Mouse (Mus musculus) MN1 (cell line): Measurements from ENCODE around the gene Tnfrsf12a.
A peak's percentile ranks its signal among the peaks of the same experiment; 100 is the strongest.

Experiments used
- DNase-seq: peaks from one replicate; pipeline ENCODE4 v3.0.0-alpha.2; 2016; ENCODE audit warnings: low spot score

Gene Tnfrsf12a

DNA sequence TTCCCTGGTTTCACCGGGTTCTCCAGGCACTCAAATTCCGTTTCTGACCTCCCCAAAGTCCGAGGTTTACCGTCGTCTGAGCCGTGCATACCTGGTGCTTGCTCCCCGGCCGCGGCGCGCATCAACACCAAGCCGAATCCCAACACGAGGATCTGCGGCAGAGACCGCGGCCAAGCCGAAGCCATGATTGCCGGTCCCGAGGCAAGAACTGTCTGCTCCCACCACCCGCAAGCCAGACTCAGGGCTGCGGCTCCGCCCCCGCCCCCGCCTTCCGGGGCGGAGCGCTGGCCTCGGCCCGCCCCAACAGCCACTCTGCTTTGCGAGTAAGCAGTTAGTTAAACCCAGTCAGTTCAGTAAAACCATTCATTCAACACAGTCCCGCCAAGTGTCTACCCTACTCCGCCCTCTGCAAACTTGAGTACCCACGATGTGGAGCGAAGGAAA, at the start of gene Tnfrsf12a:
Tnfrsf12a (minus strand) TSS at position 233 of the 444 bp plus-strand sequence.
- DNase-seq = peak; percentile 90

DNA sequence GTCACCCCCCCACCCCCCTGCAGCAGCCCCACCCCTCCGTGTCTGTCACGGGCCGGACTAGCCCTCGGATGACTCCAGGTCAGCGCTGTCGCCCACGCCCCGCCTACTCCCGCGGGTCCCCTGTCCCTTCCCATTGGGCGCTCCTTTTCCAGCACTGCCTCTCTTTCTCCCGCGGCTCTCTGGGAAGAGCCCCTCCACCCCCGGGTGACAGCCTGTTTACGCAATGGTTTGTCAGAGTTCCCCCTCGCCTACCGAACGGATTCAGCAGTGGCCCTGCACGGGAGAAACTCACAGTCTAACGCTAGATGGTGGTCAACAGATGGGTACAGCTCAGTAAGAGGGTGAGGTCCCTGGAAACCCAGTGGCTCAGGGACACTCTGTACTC, 49.5 kb upstream of the Tnfrsf12a start:
- DNase-seq = peak; percentile 91

- peak; percentile 97 for DNase-seq
These were observed 48.9 kb upstream of the Tnfrsf12a start, which contains the start of gene Pkmyt1 for GRCm38 (mm10) chr17:23725999-23726757. TSS of gene Pkmyt1 (plus strand) at chr17:23726336.

- peak; percentile 31 for DNase-seq
These were observed 48.2 kb upstream of the Tnfrsf12a start for GRCm38 (mm10) chr17:23725477-23725876.

- no peak for DNase-seq
These were observed 45.3 kb upstream of the Tnfrsf12a start, which contains the start of gene 1520401A03Rik for GRCm38 (mm10) chr17:23722376-23723125. TSS of gene 1520401A03Rik (minus strand) at chr17:23722783.

GRCm38 (mm10) chr17:23721886-23722285, 44.6 kb upstream of the Tnfrsf12a start:
- DNase-seq = no peak

DNA sequence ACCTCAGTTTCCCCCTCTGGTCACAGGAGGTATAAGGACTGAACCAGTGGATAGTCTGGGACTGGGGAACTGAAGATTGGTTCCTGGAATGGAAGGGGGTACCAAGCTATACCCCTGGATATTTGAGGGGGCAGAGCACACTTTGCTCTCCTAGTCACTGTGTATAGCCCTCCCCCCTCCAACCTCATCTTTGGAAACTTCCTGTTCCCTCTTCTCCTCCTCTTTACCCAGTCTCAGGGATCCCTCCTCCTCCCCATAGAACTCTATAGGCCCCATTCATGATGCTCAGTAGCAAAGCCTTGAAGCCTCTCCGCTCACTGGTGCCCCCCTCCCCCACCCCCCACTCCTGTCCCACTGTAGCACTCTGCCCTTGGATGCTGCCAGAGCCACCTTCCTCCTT, 42.2 kb upstream of the Tnfrsf12a start:
- DNase-seq = no peak

DNA sequence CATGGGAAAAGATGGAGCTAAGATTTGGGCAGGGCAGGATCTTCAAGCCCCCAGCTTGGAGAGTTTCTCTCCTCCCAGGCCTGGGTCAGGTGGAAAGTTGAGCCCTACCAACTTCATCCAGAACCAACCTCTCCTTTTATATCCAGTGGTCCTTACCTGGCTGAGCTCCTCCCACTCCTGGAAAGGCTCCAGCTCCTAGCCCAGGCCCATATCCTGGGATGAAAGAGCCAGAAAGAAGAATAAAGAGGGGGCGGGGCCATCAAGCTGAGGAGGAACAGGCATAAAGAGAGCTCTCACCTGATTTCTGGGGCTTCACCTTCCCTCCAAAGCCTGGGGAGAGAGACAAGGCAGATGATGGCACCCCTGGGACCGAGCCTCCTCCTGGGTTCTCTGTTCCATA, 39.7 kb upstream of the Tnfrsf12a start:
- DNase-seq = no peak

DNA sequence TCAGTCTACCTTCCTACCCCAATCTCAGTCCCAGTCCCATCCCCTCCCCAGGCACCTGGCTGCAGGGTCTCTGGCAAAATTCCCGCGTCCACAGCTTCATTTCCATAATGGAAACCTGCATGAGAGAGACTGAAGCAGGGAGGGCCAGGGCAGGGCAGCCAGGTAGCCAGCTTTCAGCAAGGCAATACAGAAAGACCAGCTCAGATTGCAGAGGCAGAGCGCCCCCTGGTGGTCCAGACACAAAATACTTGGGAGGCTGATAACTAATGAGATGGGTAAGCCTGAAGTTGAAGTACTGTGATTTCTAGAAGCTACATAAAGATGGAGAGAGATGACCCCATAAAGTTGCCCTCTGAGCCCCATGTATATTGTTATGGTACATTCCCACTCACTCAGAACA, 28.9 kb upstream of the Tnfrsf12a start:
- peak; percentile 86 for DNase-seq

GRCm38 (mm10) chr17:23705525-23706104, 28.3 kb upstream of the Tnfrsf12a start:
- DNase-seq = no peak

DNA sequence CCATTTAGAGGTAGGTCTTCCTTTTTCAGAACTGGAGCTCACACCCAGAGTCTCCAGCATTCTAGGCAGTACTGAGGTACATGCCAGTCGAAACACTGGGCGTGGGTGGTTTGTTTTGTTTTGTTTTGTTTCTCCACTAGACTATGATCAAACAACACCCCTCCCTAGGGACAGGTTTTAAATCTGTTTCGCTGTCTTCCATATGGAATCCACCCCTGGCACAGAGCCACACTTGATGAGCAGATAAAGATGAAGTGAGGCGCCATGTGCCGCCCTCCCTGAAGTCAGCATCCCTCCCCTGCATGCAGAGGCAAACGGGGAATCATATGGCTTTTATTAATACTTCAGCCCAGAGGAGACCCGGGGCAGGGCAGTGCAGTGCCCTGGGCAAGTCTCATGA, 27.5 kb upstream of the Tnfrsf12a start:
- peak; percentile 86 for DNase-seq

DNA sequence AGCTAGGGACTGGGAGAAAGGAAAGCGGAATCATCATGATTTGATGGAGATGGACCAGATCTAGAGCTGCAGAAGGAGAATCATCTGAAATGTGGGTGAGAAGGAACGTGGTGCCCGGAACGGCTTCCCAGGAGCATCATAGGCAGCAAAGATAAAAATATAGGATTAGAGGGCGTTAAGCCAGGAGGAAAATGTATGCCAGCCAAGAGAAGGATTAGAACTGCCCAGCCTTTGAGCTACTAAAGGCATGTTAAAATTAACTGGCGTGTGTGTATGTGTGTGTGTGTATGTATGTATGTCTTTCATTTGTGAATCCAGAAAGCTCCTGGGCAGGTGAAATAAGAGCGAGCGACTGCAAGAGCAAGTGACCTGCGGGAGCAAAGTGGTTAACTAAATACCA, 26.0 kb upstream of the Tnfrsf12a start:
- no peak for DNase-seq

DNA sequence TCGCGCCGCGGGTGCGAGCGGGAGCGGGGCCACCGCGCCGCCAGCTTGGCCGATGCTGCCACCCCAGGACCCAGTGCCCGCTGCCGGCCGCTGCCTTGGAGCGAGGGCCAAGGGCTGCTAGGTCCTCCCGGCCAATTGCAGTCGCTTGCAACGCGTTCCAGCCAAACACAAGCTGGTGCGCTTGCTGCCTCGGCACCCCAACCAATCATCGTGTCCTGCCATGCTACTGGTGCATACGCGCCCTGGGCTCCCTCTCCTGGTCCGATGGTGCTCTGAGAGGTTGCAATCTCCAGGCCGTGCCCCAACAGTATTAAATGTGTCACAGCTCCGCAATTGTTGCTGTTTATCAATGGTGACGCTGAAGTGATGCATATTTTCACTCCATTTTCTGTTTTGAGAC, 22.8 kb upstream of the Tnfrsf12a start:
- DNase-seq = peak; percentile 97

DNA sequence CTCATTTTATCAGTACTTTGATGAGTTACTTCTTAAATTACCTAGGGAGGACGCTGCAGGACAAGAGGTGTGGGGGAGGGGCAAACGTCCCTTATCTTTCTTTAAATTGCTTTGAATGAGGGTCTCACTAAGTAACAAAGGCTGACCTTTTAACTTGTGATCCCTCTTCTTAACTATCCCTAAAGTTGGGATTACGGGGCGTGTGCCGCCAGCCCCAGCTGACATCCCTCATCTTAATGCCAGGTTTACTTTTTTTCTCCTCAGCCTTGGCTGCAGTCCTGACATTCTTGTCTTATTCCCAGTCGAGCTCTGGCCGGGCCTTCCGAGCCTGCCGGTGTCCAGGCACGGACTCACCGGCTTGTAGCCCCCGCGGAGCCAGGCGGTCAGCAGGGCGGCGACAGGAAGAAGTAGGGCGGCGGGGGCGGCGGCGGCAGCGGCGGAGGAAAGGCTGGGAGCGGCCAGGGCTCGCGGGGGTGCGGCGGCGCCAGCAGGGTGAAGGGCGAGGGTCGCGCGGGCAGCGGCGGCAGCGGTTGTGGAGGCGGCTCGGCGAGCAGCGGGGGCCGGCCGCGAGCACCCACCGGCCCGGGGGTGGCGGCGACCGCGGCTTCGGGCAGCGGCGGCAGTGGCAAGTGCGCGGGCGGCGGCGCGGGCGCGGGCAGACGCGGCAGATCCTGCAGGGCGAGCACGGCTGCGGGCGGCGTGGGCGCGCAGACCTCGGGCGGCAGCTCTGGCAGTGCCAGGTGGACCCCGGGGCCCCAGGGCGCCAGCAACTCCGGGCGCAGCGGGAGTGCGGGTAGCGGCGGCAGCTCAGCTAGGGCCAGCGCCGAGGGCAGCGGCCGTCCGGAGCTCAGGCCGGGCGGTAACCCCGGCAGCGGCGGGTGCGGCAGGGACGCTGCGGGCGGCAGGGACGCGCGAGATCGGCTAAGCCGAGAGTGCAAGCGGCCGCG, 22.1 kb upstream of the Tnfrsf12a start:
- DNase-seq = peak; percentile 61

- no peak for DNase-seq
These were observed 18.5 kb upstream of the Tnfrsf12a start for GRCm38 (mm10) chr17:23695801-23696200.

DNA sequence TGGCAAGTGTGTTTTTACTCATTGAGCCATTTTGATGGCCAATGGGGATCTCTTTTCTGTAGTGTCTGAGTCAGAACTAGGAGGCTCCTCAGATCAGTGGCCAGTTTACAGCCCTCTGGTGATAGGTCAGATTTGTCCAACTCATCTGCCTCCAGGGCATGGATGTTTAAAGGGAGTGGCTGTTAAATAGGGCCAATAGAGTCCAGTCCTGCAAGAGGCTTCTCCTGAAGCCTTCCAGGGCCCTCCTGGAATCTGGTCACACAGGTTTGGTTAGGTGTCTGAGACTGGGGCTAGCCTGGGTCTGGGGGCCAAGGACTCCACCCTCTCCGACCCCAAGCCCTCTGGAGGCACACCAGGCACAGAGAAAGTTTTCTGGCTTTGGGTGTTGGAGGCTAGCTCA, 17.2 kb upstream of the Tnfrsf12a start:
- no peak for DNase-seq

DNA sequence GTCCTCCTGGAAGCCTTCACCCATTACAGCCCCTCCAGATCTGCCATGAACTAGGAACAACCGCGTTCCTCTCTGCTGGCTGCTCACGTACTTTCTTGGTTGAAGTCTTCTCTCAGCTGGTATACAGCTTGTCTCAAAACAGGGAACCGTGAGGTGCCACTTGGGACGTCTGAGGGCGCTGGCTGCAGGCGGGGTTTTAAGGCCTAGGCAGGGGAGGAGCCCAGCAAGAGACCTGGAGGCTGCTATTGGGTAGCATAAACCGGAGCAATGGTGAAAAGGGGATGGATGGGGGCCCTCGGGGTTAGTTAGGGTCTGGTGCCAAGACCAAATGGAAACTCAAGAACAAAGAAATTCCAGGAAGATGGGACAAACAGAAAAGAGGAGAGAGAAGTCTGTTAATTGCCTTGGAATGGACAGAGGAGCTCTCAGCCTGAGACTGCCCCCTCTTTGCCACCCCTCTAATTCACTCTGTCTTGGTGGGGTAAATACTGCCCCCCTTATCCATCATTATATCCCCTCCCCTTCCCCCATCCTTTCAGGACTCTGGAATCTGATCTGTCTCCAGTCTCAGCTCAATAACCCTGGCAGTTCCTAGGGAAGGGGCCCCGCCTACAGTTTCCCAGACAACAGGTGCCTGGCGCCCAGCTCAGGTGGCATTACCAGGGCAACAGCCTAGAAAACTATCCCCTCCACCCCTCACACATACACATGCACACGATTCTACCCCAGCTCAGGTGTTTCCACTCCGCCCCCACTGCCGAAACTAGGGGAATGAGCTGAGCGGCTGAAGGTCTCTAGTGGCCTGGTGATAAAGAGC, 6.8 kb upstream of the Tnfrsf12a start, which contains the start of gene Cldn9:
Cldn9 (minus strand) TSS at position 171 of the 817 bp plus-strand sequence.
- DNase-seq = no peak

- DNase-seq = peak; percentile 51
These were observed 6.0 kb upstream of the Tnfrsf12a start for GRCm38 (mm10) chr17:23683226-23683625.

DNA sequence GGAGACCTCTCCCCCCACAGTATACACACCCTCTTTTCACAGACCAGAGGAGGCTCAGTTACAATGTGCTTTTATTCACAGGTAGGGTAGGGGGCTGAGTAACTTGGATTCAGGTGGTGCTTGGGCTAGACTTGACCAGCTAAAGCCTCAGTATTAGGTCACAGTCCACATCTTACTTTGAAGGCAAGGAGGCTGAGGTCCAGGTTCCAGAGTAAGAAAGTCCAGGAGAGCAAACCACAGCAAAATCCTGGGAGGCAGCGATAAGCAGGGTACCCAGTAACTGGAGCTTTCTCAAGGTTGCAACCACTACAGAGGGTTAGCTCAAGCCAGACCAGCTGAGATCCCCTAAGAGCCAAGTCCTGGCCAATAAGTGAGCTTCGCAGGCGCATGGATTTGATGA, 5.3 kb upstream of the Tnfrsf12a start:
- no peak for DNase-seq

- no peak for DNase-seq
These were observed 4.8 kb upstream of the Tnfrsf12a start for GRCm38 (mm10) chr17:23682092-23682491.

DNA sequence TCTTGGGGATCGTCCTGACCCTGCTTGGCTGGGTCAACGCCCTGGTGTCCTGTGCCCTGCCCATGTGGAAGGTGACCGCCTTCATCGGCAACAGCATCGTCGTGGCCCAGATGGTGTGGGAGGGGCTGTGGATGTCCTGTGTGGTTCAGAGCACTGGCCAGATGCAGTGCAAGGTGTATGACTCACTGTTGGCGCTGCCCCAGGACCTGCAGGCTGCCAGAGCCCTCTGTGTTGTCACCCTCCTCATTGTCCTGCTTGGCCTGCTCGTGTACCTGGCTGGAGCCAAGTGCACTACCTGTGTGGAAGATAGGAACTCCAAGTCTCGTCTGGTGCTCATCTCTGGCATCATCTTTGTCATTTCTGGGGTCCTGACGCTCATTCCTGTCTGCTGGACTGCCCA, 3.8 kb upstream of the Tnfrsf12a start:
- peak; percentile 88 for DNase-seq
